Mouse (Mus musculus) heart, adult 10 weeks (tissue): ENCODE results near the gene Scgb1b7. TPM values are rescaled to one million over a fixed set of nuclear protein-coding genes. Genes with fewer than 3 reads are reported as not detected.

ENCODE experiments used
- polyA plus RNA-seq: library from polyadenylated mRNA; stranded (reverse); fragments of 350-450 nt; fragmentation: Illumina TruSeq; extraction: RNeasy Lipid Tissue Mini Kit (QIAGEN cat#74804); gene quantifications from one replicate; pipeline ENCODE4 v1.2.3, GENCODE M21; 2014; ENCODE audit warnings: low read depth, low replicate concordance

Scgb1b7 gene
- polyA plus RNA-seq = not detected

GRCm38 (mm10) chr7:31712365-31712764, at the start of gene Scgb1b7:
Gene Scgb1b7 (plus strand): TSS chr7:31712665.

DNA sequence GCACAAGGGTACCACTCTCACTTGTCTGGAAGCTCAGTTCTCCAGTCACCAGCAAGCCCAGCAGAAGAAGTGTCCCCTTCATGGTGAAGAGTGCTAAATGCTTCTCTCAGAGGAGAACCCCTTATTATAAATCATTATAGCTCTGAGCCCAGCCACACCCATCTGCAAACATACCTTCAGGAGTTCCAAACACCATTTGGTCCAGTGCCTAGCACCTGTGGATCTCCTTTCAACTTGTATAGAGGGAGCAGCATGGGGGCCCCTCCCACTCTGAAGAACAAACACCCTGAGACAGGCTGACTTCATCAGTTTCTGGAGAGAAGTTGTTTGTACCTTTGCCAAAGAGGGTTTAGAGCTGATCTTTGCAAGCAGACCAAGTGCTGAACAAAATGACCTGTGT, 6.8 kb upstream of the Scgb1b7 start, which contains the start of gene Scgb2b7:
Scgb2b7 (minus strand) TSS at position 101 of the 400 bp plus-strand sequence.

Other genes starting within 250 kb of the Scgb1b7 start
- gene Scgb2b7, start 6.9 kb upstream of the Scgb1b7 start, polyA plus RNA-seq = not detected